Mouse (Mus musculus) heart, embryonic 13.5 days (tissue): ENCODE data around the gene Ssbp2. TPM values are rescaled to one million over a fixed set of nuclear protein-coding genes. Genes with fewer than 3 reads are reported as not detected.

ENCODE experiments used
- ATAC-seq: fragments of 200-750 bp; cut with Nextera tagmentation; 2 replicates; pipeline ENCODE4 v1.8.0; 2017; ENCODE audit warnings: moderate TSS enrichment; ENCODE audit not compliant: insufficient number of reproducible peaks, low FRiP score, low TSS enrichment; ENCODE audit errors: extremely low read depth
- H3K27ac ChIP-seq: fragments of 300-500 bp; sonication (generic); replicated peaks from 2 replicates; pipeline ENCODE4 v1.5.1; 2015; ENCODE audit warnings: moderate library complexity, mild to moderate bottlenecking, inconsistent platforms
- H3K27me3 ChIP-seq: fragments of 300-500 bp; sonication (generic); replicated peaks from 2 replicates; pipeline ENCODE4 v1.6.1; 2015; ENCODE audit warnings: mild to moderate bottlenecking, inconsistent platforms
- H3K36me3 ChIP-seq: fragments of 300-500 bp; sonication (generic); 2 replicates; pipeline ENCODE4 v1.6.1; 2015; ENCODE audit warnings: mild to moderate bottlenecking, inconsistent platforms
- H3K4me1 ChIP-seq: fragments of 300-500 bp; sonication (generic); 2 replicates; pipeline ENCODE4 v1.6.1; 2015; ENCODE audit warnings: inconsistent platforms
- H3K4me2 ChIP-seq: fragments of 300-500 bp; sonication (generic); 2 replicates; pipeline ENCODE4 v1.6.1; 2015; ENCODE audit warnings: inconsistent platforms, mild to moderate bottlenecking, moderate library complexity
- H3K4me3 ChIP-seq: fragments of 300-500 bp; sonication (generic); 2 replicates; pipeline ENCODE4 v1.5.1; 2015; ENCODE audit warnings: moderate library complexity, mild to moderate bottlenecking, inconsistent platforms
- H3K9ac ChIP-seq: fragments of 300-500 bp; sonication (generic); 2 replicates; pipeline ENCODE4 v1.6.1; 2015; ENCODE audit warnings: inconsistent platforms, mild to moderate bottlenecking, moderate library complexity
- H3K9me3 ChIP-seq: fragments of 300-500 bp; sonication (generic); 2 replicates; pipeline ENCODE4 v1.6.1; 2016; ENCODE audit warnings: inconsistent platforms
- WGBS: fragments of 180-500 bp; shearing (Covaris S2); methylation state at CpG from one replicate; pipeline ENCODE4 v1.1.7; 2015; ENCODE audit warnings: mixed read lengths; 5-methylcytosine and 5-hydroxymethylcytosine counted together
- polyA plus RNA-seq: library from polyadenylated mRNA; unstranded; fragments of >200 nt; fragmentation: Nextera tagmentation; extraction: Ambion mirVana; gene quantifications from 2 replicates; pipeline ENCODE4 v1.2.1, GENCODE M21; 2015

Gene Ssbp2
- polyA plus RNA-seq, 1 experiment from 2014 or later = 86.4 TPM

- H3K9ac ChIP-seq = no peak overlapping the region
- no peak for ATAC-seq
- no peak overlapping the region for H3K27ac ChIP-seq
- no peak overlapping the region for H3K4me3 ChIP-seq
- no peak overlapping the region for H3K4me2 ChIP-seq
- no peaks in the 10 kb centered on the region for H3K27me3 ChIP-seq
- H3K36me3 ChIP-seq = no peaks in the 10 kb centered on the region
- peaks cover 9% of the 10 kb centered on the region for H3K4me1 ChIP-seq
- no peaks in the 10 kb centered on the region for H3K9me3 ChIP-seq
- 69% methylated on average over 2 of the region's 2 CpGs for WGBS
Measured at GRCm38 (mm10) chr13:91446728-91447127, 13.4 kb upstream of the Ssbp2 start.

GRCm38 (mm10) chr13:91448936-91449335 lies 11.1 kb upstream of the Ssbp2 start:
- H3K4me1 ChIP-seq = peaks cover 9% of the 10 kb centered on the region
- no peak overlapping the region for H3K4me2 ChIP-seq
- H3K9ac ChIP-seq = no peak overlapping the region
- ATAC-seq = no peak
- H3K9me3 ChIP-seq = no peaks in the 10 kb centered on the region
- no peak overlapping the region for H3K27ac ChIP-seq
- 36% methylated on average over 5 of the region's 5 CpGs for WGBS
- no peak overlapping the region for H3K4me3 ChIP-seq
- no peaks in the 10 kb centered on the region for H3K36me3 ChIP-seq
- H3K27me3 ChIP-seq = no peaks in the 10 kb centered on the region

DNA sequence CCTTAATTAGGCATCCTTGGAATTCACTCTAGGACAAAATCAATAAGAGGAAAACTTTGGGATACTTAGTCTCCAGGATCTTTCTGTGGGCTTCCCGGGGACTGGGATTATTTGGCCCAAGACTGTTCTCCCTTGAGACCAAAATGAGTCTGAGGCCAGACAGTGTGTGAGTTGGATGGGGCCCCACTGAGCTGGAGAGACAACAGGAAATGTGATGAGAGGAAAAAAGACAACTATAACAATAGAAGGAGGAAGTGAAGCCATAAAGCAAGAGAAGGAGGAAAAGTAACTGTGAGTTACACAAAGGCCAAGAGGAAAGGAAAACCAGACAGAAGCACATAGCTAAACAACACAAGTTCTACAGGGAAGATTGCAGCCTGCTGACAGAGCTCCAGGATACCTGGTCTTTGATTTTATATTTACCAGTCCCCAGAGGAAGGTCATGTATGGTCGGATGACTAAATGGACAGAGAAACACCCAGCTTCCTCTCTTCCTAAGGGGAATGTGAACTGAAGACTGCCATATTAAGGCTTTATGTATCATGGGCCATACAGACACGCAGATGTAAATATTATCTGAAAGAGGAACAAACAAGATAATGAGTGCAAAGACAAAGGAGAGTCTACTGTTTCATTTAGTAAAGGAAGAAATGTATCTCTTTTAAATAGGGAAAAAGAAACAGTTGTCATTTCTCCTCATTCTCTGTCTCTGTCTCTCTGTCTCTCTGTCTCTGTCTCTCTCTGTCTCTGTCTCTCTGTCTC lies 8.5 kb upstream of the Ssbp2 start:
- Histone ChIP-seq H3K27me3 (no peaks in the 10 kb centered on the region), H3K4me1 (peaks cover 16% of the 10 kb centered on the region), H3K4me3 (no peak overlapping the region), H3K9ac (no peak overlapping the region), H3K4me2 (no peak overlapping the region), H3K9me3 (no peaks in the 10 kb centered on the region), H3K36me3 (no peaks in the 10 kb centered on the region), H3K27ac (no peak overlapping the region)
- no peak for ATAC-seq
- 56% methylated on average over 3 of the region's 3 CpGs for WGBS

GRCm38 (mm10) chr13:91452269-91452668 lies 7.8 kb upstream of the Ssbp2 start:
- 90% methylated on average over 3 of the region's 3 CpGs for WGBS
- Histone ChIP-seq H3K4me3 (no peak overlapping the region), H3K4me2 (no peak overlapping the region), H3K4me1 (peaks cover 16% of the 10 kb centered on the region), H3K36me3 (no peaks in the 10 kb centered on the region), H3K27me3 (no peaks in the 10 kb centered on the region), H3K9ac (no peak overlapping the region), H3K27ac (no peak overlapping the region), H3K9me3 (no peaks in the 10 kb centered on the region)
- no peak for ATAC-seq

DNA sequence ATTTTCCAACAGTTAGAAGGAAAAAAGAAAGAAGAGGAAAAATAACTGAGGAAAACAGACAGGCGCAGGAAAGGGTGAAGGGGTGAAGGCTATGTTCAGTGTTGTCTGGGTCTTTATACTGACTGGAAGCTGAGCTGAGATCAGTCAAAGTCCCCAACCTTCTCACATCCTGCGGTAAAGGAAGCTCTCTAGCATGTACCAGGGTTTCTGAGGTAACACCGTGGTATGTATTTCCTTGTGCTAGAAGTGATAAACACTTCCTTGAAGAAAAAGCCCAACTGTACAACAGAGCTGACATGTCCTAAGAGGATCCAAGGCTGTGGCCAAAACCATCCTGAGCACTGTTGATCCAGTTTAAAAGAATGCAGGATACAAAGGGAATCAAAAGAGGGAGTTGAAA lies 6.8 kb upstream of the Ssbp2 start:
- no peak for ATAC-seq
- Histone ChIP-seq H3K36me3 (no peaks in the 10 kb centered on the region), H3K27ac (no peak overlapping the region), H3K4me2 (no peak overlapping the region), H3K4me1 (peaks cover 21% of the 10 kb centered on the region), H3K9ac (no peak overlapping the region), H3K4me3 (no peak overlapping the region), H3K9me3 (no peaks in the 10 kb centered on the region), H3K27me3 (no peaks in the 10 kb centered on the region)
- WGBS = 80% methylated on average over 3 of the region's 3 CpGs

DNA sequence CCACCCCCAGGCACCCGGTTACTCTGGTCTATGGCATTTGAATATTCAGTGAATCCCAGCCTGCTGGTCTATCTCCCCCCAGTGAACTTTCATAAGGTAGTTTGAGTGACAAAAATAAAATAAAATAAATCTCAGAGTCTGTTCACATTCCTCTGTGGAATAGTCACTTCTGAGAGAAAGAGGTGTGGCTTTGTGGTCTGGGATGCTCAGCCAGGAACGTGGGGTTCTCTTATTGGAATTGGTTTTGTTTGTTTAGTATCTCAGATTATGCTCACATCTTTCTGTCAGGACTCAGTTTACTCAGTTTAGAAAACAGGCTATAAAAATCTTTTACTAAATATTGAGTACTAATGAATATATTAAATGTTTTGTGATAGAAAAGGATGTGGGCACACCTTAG lies 4.0 kb upstream of the Ssbp2 start:
- no peak overlapping the region for H3K9ac ChIP-seq
- no peak for ATAC-seq
- H3K4me1 ChIP-seq = peaks cover 29% of the 10 kb centered on the region
- H3K27me3 ChIP-seq = no peaks in the 10 kb centered on the region
- H3K9me3 ChIP-seq = no peaks in the 10 kb centered on the region
- no peak overlapping the region for H3K4me3 ChIP-seq
- H3K36me3 ChIP-seq = no peaks in the 10 kb centered on the region
- no peak overlapping the region for H3K27ac ChIP-seq
- H3K4me2 ChIP-seq = no peak overlapping the region
- 52% methylated on average over 2 of the region's 2 CpGs for WGBS

- ATAC-seq = no peak
- 63% methylated on average over 3 of the region's 3 CpGs for WGBS
- Histone ChIP-seq H3K4me3 (no peak overlapping the region), H3K4me2 (no peak overlapping the region), H3K9ac (no peak overlapping the region), H3K36me3 (no peaks in the 10 kb centered on the region), H3K27ac (no peak overlapping the region), H3K27me3 (no peaks in the 10 kb centered on the region), H3K9me3 (no peaks in the 10 kb centered on the region), H3K4me1 (peaks cover 29% of the 10 kb centered on the region)
Measured at GRCm38 (mm10) chr13:91456735-91457134, 3.3 kb upstream of the Ssbp2 start.

DNA sequence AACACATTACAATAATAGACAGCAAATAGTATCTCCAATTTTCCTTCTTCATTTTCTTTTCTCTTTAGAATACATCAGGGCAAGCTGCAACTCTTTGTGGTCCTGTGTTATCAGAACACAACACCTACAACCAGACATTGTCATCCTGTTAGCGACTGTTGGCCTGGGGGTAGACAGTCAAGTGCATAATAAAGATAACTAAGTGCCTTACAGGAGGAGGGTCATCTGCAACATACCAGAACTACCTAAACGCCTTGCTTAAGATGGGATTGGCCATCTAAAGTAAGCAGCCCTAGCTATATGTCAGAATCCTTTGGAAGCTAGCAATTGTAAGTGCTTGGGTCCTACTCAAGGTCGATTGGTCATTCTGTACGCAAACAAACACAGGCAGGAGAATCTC lies 2.1 kb upstream of the Ssbp2 start:
- ATAC-seq = no peak
- no peaks in the 10 kb centered on the region for H3K36me3 ChIP-seq
- 37% methylated on average over 4 of the region's 4 CpGs for WGBS
- H3K27me3 ChIP-seq = no peaks in the 10 kb centered on the region
- no peak overlapping the region for H3K4me3 ChIP-seq
- H3K9me3 ChIP-seq = no peaks in the 10 kb centered on the region
- H3K4me1 ChIP-seq = peaks cover 36% of the 10 kb centered on the region
- H3K4me2 ChIP-seq = no peak overlapping the region
- H3K9ac ChIP-seq = no peak overlapping the region
- no peak overlapping the region for H3K27ac ChIP-seq

- H3K27ac ChIP-seq = peak overlapping the region; percentile 97
- H3K4me2 ChIP-seq = peak overlapping the region; percentile 86
- H3K9ac ChIP-seq = no peak overlapping the region
- H3K4me1 ChIP-seq = peaks cover 39% of the 10 kb centered on the region
- no peaks in the 10 kb centered on the region for H3K9me3 ChIP-seq
- ATAC-seq = no peak
- WGBS = 59% methylated on average over 4 of the region's 4 CpGs
- H3K4me3 ChIP-seq = peak overlapping the region; percentile 94; the same call in 1 of the 2 replicates
- no peaks in the 10 kb centered on the region for H3K36me3 ChIP-seq
- H3K27me3 ChIP-seq = no peaks in the 10 kb centered on the region
Measured at GRCm38 (mm10) chr13:91459489-91459888, 594 bp upstream of the Ssbp2 start.

DNA sequence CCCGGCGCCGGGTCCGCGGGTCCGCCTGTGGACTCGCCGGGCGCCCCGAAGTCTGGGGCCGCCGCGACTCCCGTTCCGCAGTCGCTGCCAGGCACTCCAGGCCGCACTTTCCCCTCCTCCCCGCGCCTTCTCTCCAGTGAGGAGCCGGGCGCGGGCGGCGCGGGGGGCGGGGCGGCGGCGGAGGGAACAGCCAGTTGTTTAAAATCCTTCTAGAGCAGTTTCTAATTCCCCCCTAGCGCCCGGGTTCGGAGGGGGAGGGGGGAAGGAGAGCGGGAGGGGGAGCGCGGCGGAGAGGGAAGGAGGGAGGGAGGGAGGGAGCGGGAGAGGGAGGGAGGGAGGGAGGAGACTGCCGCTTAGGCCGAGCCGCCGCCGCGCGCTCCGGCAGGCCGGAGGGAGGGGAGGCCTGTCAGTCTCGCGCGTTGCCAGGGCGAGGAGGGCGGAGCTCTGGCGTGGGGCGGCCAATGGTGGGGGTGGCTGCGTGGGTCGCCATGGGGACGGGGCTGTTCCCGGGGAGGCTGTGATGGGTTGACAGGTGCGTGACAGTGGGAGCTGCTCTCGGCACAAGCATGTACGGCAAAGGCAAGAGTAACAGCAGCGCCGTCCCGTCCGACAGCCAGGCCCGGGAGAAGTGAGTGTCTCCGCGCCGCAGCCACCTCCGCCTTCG lies 670 bp downstream of the Ssbp2 start:
- Histone ChIP-seq H3K4me1 (peaks cover 42% of the 10 kb centered on the region), H3K4me2 (peak overlapping the region; percentile 86), H3K4me3 (peak overlapping the region; percentile 94), H3K27me3 (no peaks in the 10 kb centered on the region), H3K9ac (peak overlapping the region; percentile 96), H3K9me3 (no peaks in the 10 kb centered on the region), H3K27ac (peak overlapping the region; percentile 97), H3K36me3 (no peaks in the 10 kb centered on the region)
- under 1% methylated on average over 56 of the region's 70 CpGs for WGBS
- peak; percentile 95 for ATAC-seq

DNA sequence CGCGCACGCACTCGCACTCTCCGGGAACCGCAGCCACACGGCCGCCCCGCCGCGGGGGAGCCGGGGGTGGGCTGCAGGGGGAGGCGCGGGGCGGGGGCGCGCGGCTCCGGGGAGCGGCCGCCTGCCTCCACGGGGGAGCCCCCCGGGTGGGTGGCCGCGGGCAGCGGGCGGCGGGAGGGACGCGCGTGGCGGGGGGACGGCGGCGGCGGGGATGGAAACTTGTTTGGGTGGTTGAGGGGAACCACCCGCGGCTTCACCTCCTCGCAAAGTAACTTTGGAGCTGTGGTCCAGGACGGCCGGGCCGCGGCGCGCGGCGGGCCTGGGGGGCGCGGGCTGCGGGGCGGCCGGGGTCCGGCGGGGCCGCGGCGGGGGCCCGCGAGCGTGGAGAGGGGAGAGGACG lies 1.2 kb downstream of the Ssbp2 start:
- H3K36me3 ChIP-seq = no peaks in the 10 kb centered on the region
- peaks cover 42% of the 10 kb centered on the region for H3K4me1 ChIP-seq
- no peaks in the 10 kb centered on the region for H3K27me3 ChIP-seq
- ATAC-seq = 0 out of 2 replicates have a peak, but pooled peaks have one; percentile 2
- peak overlapping the region; percentile 94 for H3K4me3 ChIP-seq
- H3K9me3 ChIP-seq = no peaks in the 10 kb centered on the region
- H3K9ac ChIP-seq = peak overlapping the region; percentile 96
- peak overlapping the region; percentile 86 for H3K4me2 ChIP-seq
- H3K27ac ChIP-seq = peak overlapping the region; percentile 96
- 0% methylated on average over 44 of the region's 61 CpGs for WGBS
